Mouse (Mus musculus) layer of hippocampus, postnatal 10 days (tissue): ENCODE data around the gene Casp8ap2. TPM values are rescaled to one million over a fixed set of nuclear protein-coding genes. Genes with fewer than 3 reads are reported as not detected.

ENCODE experiments used
- DNase-seq, 2 experiments: peaks; one replicate each; pipeline ENCODE4 v3.0.0; 2021; ENCODE audit warnings: low spot score in 2 of 2
- long read RNA-seq: library from polyadenylated mRNA; stranded (forward); transcript quantifications from one replicate; pipeline ENCODE4 v2.0.0, GENCODE M21; 2023
- total RNA-seq, 2 experiments: library from RNA; stranded (reverse); gene quantifications; 2 replicates each; pipeline ENCODE4 v1.2.3; 2021

The Casp8ap2 gene
- 10 to 100 TPM; 11.3 to 12.1 TPM for total RNA-seq
- long read RNA-seq, full-length matches to known transcripts: 1 of 8 reads
- long read RNA-seq, partial matches to known transcripts: 2 of 8 reads
- long read RNA-seq, other reads (novel, unspliced or antisense): 5 of 8 reads

- peak; percentile 97 to 98 for DNase-seq
These were observed at the start of gene Casp8ap2 for GRCm38 (mm10) chr4:32615034-32615881. TSS of gene Casp8ap2 (plus strand) at chr4:32615451.

- no peak for DNase-seq
These were observed 46.2 kb upstream of the Casp8ap2 start for GRCm38 (mm10) chr4:32569054-32569453.

- peak in 1 of 2 experiments; percentile 29 for DNase-seq
These were observed 45.0 kb upstream of the Casp8ap2 start for GRCm38 (mm10) chr4:32569995-32570938.

- no peak for DNase-seq
These were observed 44.3 kb upstream of the Casp8ap2 start for GRCm38 (mm10) chr4:32570939-32571317.

- DNase-seq: no peak
These were observed 43.8 kb upstream of the Casp8ap2 start for GRCm38 (mm10) chr4:32571441-32571840.

GRCm38 (mm10) chr4:32572118-32572517, 43.1 kb upstream of the Casp8ap2 start:
- peak; percentile 46 to 68 for DNase-seq

- no peak for DNase-seq
These were observed 41.7 kb upstream of the Casp8ap2 start for GRCm38 (mm10) chr4:32573586-32573985.

GRCm38 (mm10) chr4:32574604-32575003, 40.6 kb upstream of the Casp8ap2 start:
- no peak for DNase-seq

- no peak for DNase-seq
These were observed 40.1 kb upstream of the Casp8ap2 start for GRCm38 (mm10) chr4:32575165-32575564.

- DNase-seq: no peak
These were observed 35.4 kb upstream of the Casp8ap2 start for GRCm38 (mm10) chr4:32579850-32580249.

- no peak for DNase-seq
These were observed 31.1 kb upstream of the Casp8ap2 start for GRCm38 (mm10) chr4:32584181-32584580.

- DNase-seq: peak in 1 of 2 experiments; percentile 58
These were observed 28.7 kb upstream of the Casp8ap2 start for GRCm38 (mm10) chr4:32586596-32586995.

GRCm38 (mm10) chr4:32587543-32587942, 27.7 kb upstream of the Casp8ap2 start:
- DNase-seq: no peak

GRCm38 (mm10) chr4:32588237-32588636, 27.0 kb upstream of the Casp8ap2 start:
- no peak for DNase-seq

- peak; percentile 19 to 41 for DNase-seq
These were observed 14.1 kb upstream of the Casp8ap2 start for GRCm38 (mm10) chr4:32601135-32601534.

- no peak for DNase-seq
These were observed 12.6 kb upstream of the Casp8ap2 start, which contains the start of gene Gja10 for GRCm38 (mm10) chr4:32602660-32603059. TSS of gene Gja10 (minus strand) at chr4:32602760.

GRCm38 (mm10) chr4:32621637-32622036, 6.4 kb downstream of the Casp8ap2 start:
- no peak for DNase-seq

GRCm38 (mm10) chr4:32651669-32652068, 36.4 kb downstream of the Casp8ap2 start:
- no peak for DNase-seq

GRCm38 (mm10) chr4:32656146-32656904, 41.1 kb downstream of the Casp8ap2 start:
- DNase-seq: no peak

- DNase-seq: peak; percentile 96 to 97
These were observed 41.8 kb downstream of the Casp8ap2 start, which contains the start of gene Mdn1 for GRCm38 (mm10) chr4:32656918-32657662. TSS of gene Mdn1 (plus strand) at chr4:32657119.
